Mouse (Mus musculus): ENCODE data around the gene Slc35b3. TPM values are rescaled to one million over a fixed set of nuclear protein-coding genes. Genes with fewer than 3 reads are reported as not detected.

Slc35b3 gene
- polyA plus RNA-seq (2014; fragmentation: Illumina TruSeq; extraction: RNeasy Lipid Tissue Mini Kit (QIAGEN cat#74804); ENCODE audit: insufficient read depth, low read depth, low replicate concordance): 16.4 TPM

DNA sequence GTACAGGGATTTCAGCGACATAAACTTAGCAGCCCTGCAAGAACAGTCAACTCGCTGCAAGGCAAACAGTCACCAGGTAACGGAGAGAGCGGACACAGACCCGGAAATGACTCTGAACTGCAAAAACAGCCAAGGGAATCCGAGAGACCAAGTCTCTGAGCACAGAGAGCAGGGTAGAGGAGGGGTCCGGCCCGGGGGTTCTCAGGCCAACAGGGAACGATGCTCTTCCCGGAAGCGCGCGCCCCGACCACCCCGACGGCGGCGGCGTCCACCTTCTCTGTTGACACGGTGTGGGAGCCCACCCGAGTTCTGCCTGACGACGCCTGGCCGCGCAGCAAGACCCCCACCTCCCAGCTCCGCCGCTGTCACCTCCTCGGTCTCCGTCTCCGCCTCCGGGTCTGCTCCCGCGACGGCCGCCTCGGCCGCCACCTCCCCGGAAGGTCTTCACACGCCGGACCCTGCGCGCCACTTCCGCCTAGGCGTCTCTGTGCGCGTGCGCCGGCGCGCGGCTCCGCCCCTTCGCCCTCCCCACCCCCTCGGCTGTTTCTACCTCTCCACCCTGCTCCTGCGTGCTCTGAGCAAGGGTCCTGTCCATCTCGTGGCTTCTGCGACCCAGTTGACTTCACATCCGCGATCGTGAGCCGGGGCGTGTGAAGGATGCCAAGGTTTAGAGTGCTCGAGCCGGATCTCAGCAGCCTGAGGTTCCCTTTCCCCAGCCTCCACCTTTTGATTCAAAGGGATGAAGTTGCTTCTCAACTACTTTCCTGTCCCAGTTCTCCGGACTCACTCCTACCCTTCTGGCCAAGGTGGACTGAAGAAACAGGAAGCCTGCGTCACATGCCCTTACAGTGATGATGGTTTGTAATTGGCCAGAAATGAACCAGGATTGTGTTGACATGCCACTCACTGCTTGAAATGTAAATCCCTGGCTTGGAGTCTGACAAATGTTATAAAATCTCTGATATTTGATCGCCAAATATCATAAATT, at the start of gene Slc35b3:
Slc35b3 (minus strand) TSS at position 813 of the 988 bp plus-strand sequence.

Measured in lung, adult 10 weeks (tissue).